Mouse (Mus musculus) MEL (cell line): ENCODE measurements around the gene Arap2. TPM values are rescaled to one million over a fixed set of nuclear protein-coding genes. Genes with fewer than 3 reads are reported as not detected.

ENCODE experiments used
- DNase-seq: peaks from one replicate; pipeline ENCODE4 v3.0.0; 2011; ENCODE audit warnings: low read depth, low spot score
- H3K27ac ChIP-seq: 2 replicates; pipeline ENCODE4 v1.5.1; 2012; ENCODE audit warnings: low read depth, mild to moderate bottlenecking, control low read depth, low read length, moderate library complexity; ENCODE audit not compliant: control insufficient read depth
- H3K27me3 ChIP-seq, 2 experiments: fragments of 150-350 bp in 1 of 2; sonication (generic) in 1 of 2; 2 replicates each; pipeline ENCODE4 v1.6.1; 2012; ENCODE audit warnings: low read length in 2 of 2, mild to moderate bottlenecking in 2 of 2, improper control_type of control experiment in 1 of 2, moderate library complexity in 1 of 2; ENCODE audit not compliant: insufficient read depth in 2 of 2, control insufficient read depth in 1 of 2
- H3K36me3 ChIP-seq, 2 experiments: 2 replicates each; pipeline ENCODE4 v1.6.1; 2012 to 2014; ENCODE audit warnings: low read length in 2 of 2, improper control_type of control experiment in 1 of 2, inconsistent platforms in 1 of 2, mild to moderate bottlenecking in 1 of 2; ENCODE audit not compliant: insufficient read depth in 2 of 2, control insufficient read depth in 1 of 2
- H3K4me1 ChIP-seq, 2 experiments: fragments of 150-350 bp in 1 of 2; sonication (generic) in 1 of 2; 2 replicates each; pipeline ENCODE4 v1.6.1; 2012; ENCODE audit warnings: low read length in 2 of 2, improper control_type of control experiment in 1 of 2, mild to moderate bottlenecking in 1 of 2; ENCODE audit not compliant: insufficient read depth in 2 of 2, control insufficient read depth in 1 of 2
- H3K4me3 ChIP-seq, 2 experiments: fragments of 150-350 bp in 1 of 2; sonication (generic) in 1 of 2; 2 replicates each; pipeline ENCODE4 v1.5.1; 2012; ENCODE audit warnings: low read depth in 2 of 2, low read length in 2 of 2, mild to moderate bottlenecking in 2 of 2, moderate library complexity in 2 of 2, control low read depth in 1 of 2, improper control_type of control experiment in 1 of 2; ENCODE audit not compliant: control insufficient read depth in 1 of 2, insufficient read depth in 1 of 2
- H3K79me2 ChIP-seq: 2 replicates; pipeline ENCODE4 v1.6.1; 2012; ENCODE audit warnings: mild to moderate bottlenecking, low read length, moderate library complexity; ENCODE audit not compliant: control insufficient read depth, poor library complexity, insufficient read depth
- H3K9ac ChIP-seq: 2 replicates; pipeline ENCODE4 v1.6.1; 2012; ENCODE audit warnings: low read depth, mild to moderate bottlenecking, control low read depth, low read length, moderate library complexity; ENCODE audit not compliant: control insufficient read depth, poor library complexity, severe bottlenecking
- H3K9me3 ChIP-seq: fragments of 150-350 bp; sonication (generic); replicated peaks from 2 replicates; pipeline ENCODE4 v1.6.1; 2012; ENCODE audit warnings: mild to moderate bottlenecking, low read length, improper control_type of control experiment, moderate library complexity; ENCODE audit not compliant: insufficient read depth
- CHD1 ChIP-seq: IDR thresholded peaks from 2 replicates; pipeline ENCODE4 v1.6.1; 2012; ENCODE audit warnings: low read depth, mild to moderate bottlenecking, inconsistent platforms, low read length, improper control_type of control experiment
- E2F4 ChIP-seq: IDR thresholded peaks from 2 replicates; pipeline ENCODE4 v1.6.1; 2011; ENCODE audit warnings: low read depth, low read length, improper control_type of control experiment, borderline replicate concordance
- ELF1 ChIP-seq: IDR thresholded peaks from 2 replicates; pipeline ENCODE4 v1.6.1; 2014; ENCODE audit warnings: low read depth, mild to moderate bottlenecking, inconsistent platforms, low read length, improper control_type of control experiment, moderate library complexity
- EP300 ChIP-seq, 2 experiments: IDR thresholded peaks; 2 replicates each; pipeline ENCODE4 v1.6.1; 2011; ENCODE audit warnings: improper control_type of control experiment in 2 of 2, low read length in 2 of 2, low read depth in 1 of 2, mild to moderate bottlenecking in 1 of 2
- HCFC1 ChIP-seq: IDR thresholded peaks from 2 replicates; pipeline ENCODE4 v1.6.1; 2012; ENCODE audit warnings: low read depth, mild to moderate bottlenecking, inconsistent platforms, low read length, improper control_type of control experiment, moderate library complexity
- JUND ChIP-seq: IDR thresholded peaks from 2 replicates; pipeline ENCODE4 v1.6.1; 2011; ENCODE audit warnings: low read depth, mild to moderate bottlenecking, improper control_type of control experiment, low read length
- MAX ChIP-seq: IDR thresholded peaks from 2 replicates; pipeline ENCODE4 v1.6.1; 2011; ENCODE audit warnings: low read length, improper control_type of control experiment
- MAZ ChIP-seq: IDR thresholded peaks from 2 replicates; pipeline ENCODE4 v1.6.1; 2012; ENCODE audit warnings: low read depth, mild to moderate bottlenecking, inconsistent platforms, low read length, improper control_type of control experiment
- MEF2A ChIP-seq: IDR thresholded peaks from 2 replicates; pipeline ENCODE4 v1.6.1; 2014; ENCODE audit warnings: low read depth, mild to moderate bottlenecking, inconsistent platforms, low read length, improper control_type of control experiment; ENCODE audit not compliant: poor library complexity, insufficient replicate concordance, severe bottlenecking; ENCODE audit errors: extremely low read depth
- MXI1 ChIP-seq: IDR thresholded peaks from 2 replicates; pipeline ENCODE4 v1.6.1; 2011; ENCODE audit warnings: mild to moderate bottlenecking, low read depth, low read length, improper control_type of control experiment
- NELFE ChIP-seq: IDR thresholded peaks from 2 replicates; pipeline ENCODE4 v1.6.1; 2011; ENCODE audit warnings: low read depth, low read length, improper control_type of control experiment
- POLR2A ChIP-seq, 2 experiments: IDR thresholded peaks; 2 replicates each; pipeline ENCODE4 v1.6.1; 2011 to 2012; ENCODE audit warnings: low read length in 2 of 2, mild to moderate bottlenecking in 2 of 2, control low read depth in 1 of 2, improper control_type of control experiment in 1 of 2, low read depth in 1 of 2, moderate library complexity in 1 of 2; ENCODE audit not compliant: control insufficient read depth in 1 of 2, insufficient read depth in 1 of 2, poor library complexity in 1 of 2
- POLR2AphosphoS2 ChIP-seq: IDR thresholded peaks from 2 replicates; pipeline ENCODE4 v1.6.1; 2011; ENCODE audit warnings: low read length, improper control_type of control experiment
- RAD21 ChIP-seq: IDR thresholded peaks from 2 replicates; pipeline ENCODE4 v1.6.1; 2011; ENCODE audit warnings: mild to moderate bottlenecking, low read depth, low read length, improper control_type of control experiment
- SIN3A ChIP-seq: IDR thresholded peaks from 2 replicates; pipeline ENCODE4 v1.6.1; 2012; ENCODE audit warnings: low read length, improper control_type of control experiment, inconsistent platforms
- TAL1 ChIP-seq: IDR thresholded peaks from 2 replicates; pipeline ENCODE4 v1.6.1; 2012; ENCODE audit warnings: mild to moderate bottlenecking, inconsistent platforms, low read length, moderate library complexity, mixed read lengths
- TBP ChIP-seq: IDR thresholded peaks from 2 replicates; pipeline ENCODE4 v1.8.0; 2011; ENCODE audit warnings: low read depth, low read length, improper control_type of control experiment
- UBTF ChIP-seq: IDR thresholded peaks from 2 replicates; pipeline ENCODE4 v1.6.1; 2012; ENCODE audit warnings: low read depth, mild to moderate bottlenecking, inconsistent platforms, low read length, improper control_type of control experiment, moderate library complexity, borderline replicate concordance; ENCODE audit not compliant: insufficient read depth
- USF1 ChIP-seq: IDR thresholded peaks from 2 replicates; pipeline ENCODE4 v1.6.1; 2014; ENCODE audit warnings: low read depth, mild to moderate bottlenecking, inconsistent platforms, low read length, improper control_type of control experiment, moderate library complexity
- ZC3H11A ChIP-seq: IDR thresholded peaks from 2 replicates; pipeline ENCODE4 v1.6.1; 2012; ENCODE audit warnings: low read depth, mild to moderate bottlenecking, inconsistent platforms, low read length, improper control_type of control experiment
- ZMIZ1 ChIP-seq: IDR thresholded peaks from 2 replicates; pipeline ENCODE4 v1.6.1; 2012; ENCODE audit warnings: low read depth, mild to moderate bottlenecking, inconsistent platforms, low read length, improper control_type of control experiment, moderate library complexity
- ZNF384 ChIP-seq: IDR thresholded peaks from 2 replicates; pipeline ENCODE4 v1.6.1; 2012; ENCODE audit warnings: low read depth, mild to moderate bottlenecking, inconsistent platforms, low read length, improper control_type of control experiment
- polyA plus RNA-seq, 2 experiments: library from polyadenylated mRNA; stranded (reverse) in 1 of 2; unstranded in 1 of 2; fragments of >175 nt in 1 of 2; fragments of >200 nt in 1 of 2; gene quantifications; 2 replicates each; pipeline versions ENCODE4 v1.2.1 to v1.2.4; 2012; ENCODE audit warnings: low replicate concordance in 2 of 2, low read depth in 1 of 2; ENCODE audit not compliant: insufficient read length in 2 of 2, insufficient read depth in 1 of 2, missing spikeins in 1 of 2
- total RNA-seq: library from RNA; depleted of rRNA; stranded (reverse); fragments of 300-350 nt; gene quantifications from 2 replicates; pipeline ENCODE4 v1.2.3, GENCODE M21; 2012

Gene Arap2
- total and polyA plus RNA-seq, 3 experiments, result not detected

DNA sequence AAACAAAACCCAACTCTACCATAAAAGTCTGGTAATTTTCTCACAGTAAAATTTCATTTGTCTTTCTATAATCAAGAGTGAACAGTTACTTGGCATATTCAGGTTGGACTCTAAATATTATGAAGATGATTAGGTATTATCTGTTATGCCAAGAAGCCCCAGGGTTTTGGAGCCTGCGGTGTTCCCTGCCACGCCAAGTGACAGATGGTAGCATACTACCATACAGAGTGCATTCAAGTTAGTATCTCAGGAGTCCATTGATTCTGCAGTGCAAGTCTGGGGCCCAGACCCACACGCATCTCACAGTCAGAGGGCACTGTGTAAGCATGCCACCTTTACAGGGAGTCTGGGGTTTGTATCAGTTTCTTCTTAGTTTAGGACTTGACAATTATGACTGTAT is 129.6 kb downstream of the Arap2 start:
- H3K9ac ChIP-seq, result no peak overlapping the region
- H3K9me3 ChIP-seq, result no peaks in the 10 kb centered on the region
- no peak for DNase-seq
- no peaks in the 10 kb centered on the region for H3K36me3 ChIP-seq
- no peaks in the 10 kb centered on the region for H3K27me3 ChIP-seq
- TF ChIP-seq E2F4 (no peak), HCFC1 (no peak), ZNF384 (no peak), POLR2A (IDR thresholded peaks at IDR 0.05; ENCODE audit: control insufficient read depth in 1 of 2, insufficient read depth in 1 of 2, low read depth in 1 of 2, low read length in 2 of 2, poor library complexity in 1 of 2) (no peak), MXI1 (no peak), USF1 (no peak), CHD1 (no peak), POLR2AphosphoS2 (no peak), ELF1 (no peak), ZC3H11A (no peak)
- no peak overlapping the region for H3K4me3 ChIP-seq
- no peaks in the 10 kb centered on the region for H3K4me1 ChIP-seq
- no peaks in the 10 kb centered on the region for H3K79me2 ChIP-seq
- H3K27ac ChIP-seq, result no peak overlapping the region

DNA sequence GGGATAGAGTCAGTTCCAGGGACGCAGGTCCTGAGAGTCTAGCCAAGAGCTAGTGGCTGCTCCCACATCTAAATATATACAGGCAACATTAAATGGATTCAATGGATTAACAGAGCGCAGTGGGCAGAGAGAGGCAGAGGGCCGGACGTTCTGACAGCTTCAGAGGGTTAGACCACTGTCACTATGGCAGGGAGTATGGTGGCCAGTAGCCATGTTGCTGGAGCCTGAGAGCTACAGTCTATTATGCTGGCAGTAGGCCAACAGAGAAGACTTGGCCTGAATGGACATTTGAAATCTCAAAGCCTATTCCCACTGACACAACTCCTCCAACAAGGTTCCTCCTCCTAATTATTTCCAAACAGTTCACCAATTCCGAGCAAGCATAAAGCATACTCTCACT is 137.1 kb downstream of the Arap2 start:
- Histone ChIP-seq H3K36me3 (no peaks in the 10 kb centered on the region), H3K27ac (no peak overlapping the region), H3K79me2 (no peaks in the 10 kb centered on the region), H3K9ac (no peak overlapping the region), H3K27me3 (no peaks in the 10 kb centered on the region), H3K4me3 (no peak overlapping the region), H3K4me1 (no peaks in the 10 kb centered on the region), H3K9me3 (no peaks in the 10 kb centered on the region)
- TF ChIP-seq JUND, result no peak
- TF ChIP-seq USF1, result no peak
- no peak for TF ChIP-seq POLR2AphosphoS2
- no peak for TF ChIP-seq TAL1
- TF ChIP-seq HCFC1, result no peak
- TF ChIP-seq SIN3A, result no peak
- TF ChIP-seq RAD21, result no peak
- no peak for TF ChIP-seq MAZ
- no peak for TF ChIP-seq NELFE
- TF ChIP-seq TBP, result no peak
- no peak for TF ChIP-seq UBTF
- no peak for TF ChIP-seq ZNF384
- no peak for TF ChIP-seq MAX
- TF ChIP-seq ZMIZ1, result no peak
- TF ChIP-seq ELF1, result no peak
- TF ChIP-seq MEF2A, result no peak
- TF ChIP-seq EP300 (IDR thresholded peaks at IDR 0.05; ENCODE audit: low read depth in 1 of 2, low read length in 2 of 2), result no peak
- no peak for DNase-seq
